14 mouse cellular contexts compared by ENCODE assay signal in the genomic region with DNA sequence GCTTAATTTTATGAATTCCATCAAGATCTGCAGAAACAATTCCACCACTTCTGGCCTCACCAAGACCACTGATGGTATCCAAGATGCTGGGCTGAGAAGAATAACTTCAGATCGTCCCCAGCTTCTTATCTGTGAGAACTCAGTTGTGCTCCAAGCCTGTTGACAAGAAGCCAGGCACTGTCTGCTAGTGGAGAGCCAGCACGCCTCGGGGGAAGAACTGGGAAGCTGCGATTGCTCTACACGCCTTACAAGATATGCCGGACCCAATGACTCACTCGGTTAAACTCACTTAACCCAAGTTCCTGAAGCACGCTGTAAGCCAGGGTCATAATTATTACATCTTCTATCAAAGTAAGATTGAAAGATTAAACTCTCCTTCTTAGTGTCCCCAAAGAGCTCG. TPM values are rescaled to one million over a fixed set of nuclear protein-coding genes. Genes with fewer than 3 reads are reported as not detected.
A peak's percentile ranks its signal among the peaks of the same experiment; 100 is the strongest.
DNase-seq lines count a peak whose midpoint lies in the region; ATAC-seq and TF ChIP-seq lines count a peak whose summit lies in the region.
"Had no signal": no experiment of that assay in that cellular context is flagged by ENCODE, and none has a peak within 500 bp of the region (broad histone marks: within the 10 kb centered on the region; RNA-seq: fewer than 3 reads in every experiment).

No protein-coding gene starts in this region.

- ATAC-seq in Patski, result peak; percentile 53
- ATAC-seq: forebrain, embryonic 13.5 days; inflammation-experienced regulatory T-cells, adult 6 months had no signal

- in situ Hi-C loops in Patski (cut with MboI; ENCODE audit: low pct_unique_long_range_greater_than_20kb), result no loop called here

- CTCF ChIA-PET in Patski (lab: Charles Lee), result interaction anchor here (1.0 to 2.0 kb wide), 5 partner anchors 9 to 37 kb away, joined by 3 to 16 read pairs (median 6); no protein-coding TSS in a partner anchor

- no peak for TF ChIP-seq CTCF in Patski (IDR thresholded peaks at IDR 0.05)

- peak; percentile 28 for DNase-seq in lung, postnatal 10 days
- DNase-seq in lung, adult 18-20 months, result no peak
- DNase-seq in Patski (ENCODE audit: low read depth, low spot score), result no peak
- peak; percentile 71 for DNase-seq in gastrocnemius, postnatal 14 days
- peak; percentile 56 to 59 for DNase-seq in heart, postnatal 36 days
- no peak for DNase-seq in layer of hippocampus, postnatal 25 days (ENCODE audit: extremely low spot score in 1 of 2, low spot score in 1 of 2)
- no peak for DNase-seq in left cerebral cortex, postnatal 4 days
- DNase-seq: adrenal gland, postnatal 36 days; cerebellum, adult 9-11 months; kidney, adult 9 months; right cerebral cortex, postnatal 25 days had no signal

- intact Hi-C loops in gastrocnemius, postnatal 14 days (cut with DNase I; ENCODE audit: low total_unique reads), result no loop called here
- intact Hi-C loops in heart, postnatal 36 days (cut with DNase I), result no loop called here
- intact Hi-C loops in left cerebral cortex, postnatal 4 days (cut with DNase I), result no loop called here

- H3K27me3 ChIP-seq in Patski, result no peaks in the 10 kb centered on the region
- H3K27me3 ChIP-seq: forebrain, embryonic 13.5 days; megakaryocyte, embryonic 14.5 days had no signal

- POLR2A ChIA-PET in Patski (lab: Charles Lee), result interaction anchor here (0.6 to 1.5 kb wide), 3 partner anchors 11 to 42 kb away, joined by 3 to 4 read pairs (median 3); no protein-coding TSS in a partner anchor

RNA-seq across cellular contexts. Expression of a gene that starts 16.1 kb away (rescaled TPM):
- 213 TPM for polyA plus RNA-seq in Patski (2021)
- 1 to 10 TPM; 1.4 to 1.8 TPM for total RNA-seq in gastrocnemius, postnatal 14 days (2021)
- 1 to 10 TPM; 1.6 to 1.9 TPM for total RNA-seq in heart, postnatal 36 days (2021)
- total RNA-seq in layer of hippocampus, postnatal 25 days (2021), result 10 to 100 TPM; 17.9 to 18.9 TPM
- 10 to 100 TPM in 1 of 2 experiments, 1 to 10 TPM in 1; 6.6 to 10.8 TPM for total RNA-seq in left cerebral cortex, postnatal 4 days (2021)

Comparison
In these comparisons a context has a peak if more than half of its experiments do, and no peak if none do; other contexts are left out.
1. DNase-seq: peak in lung, postnatal 10 days (single experiment), gastrocnemius, postnatal 14 days (single experiment) and heart, postnatal 36 days (2 of 2); none in lung, adult 18-20 months (0 of 2), Patski (single experiment), layer of hippocampus, postnatal 25 days (0 of 2) and left cerebral cortex, postnatal 4 days (single experiment).